Mouse (Mus musculus) limb, embryonic 12.5 days (tissue): ENCODE data around the gene Wdr37. TPM values are rescaled to one million over a fixed set of nuclear protein-coding genes. Genes with fewer than 3 reads are reported as not detected.

ENCODE experiments used
- ATAC-seq: fragments of 200-750 bp; cut with Nextera tagmentation; 2 replicates; pipeline ENCODE4 v1.8.0; 2017; ENCODE audit warnings: low read depth, moderate TSS enrichment; ENCODE audit not compliant: insufficient number of reproducible peaks, insufficient read depth, low FRiP score, low TSS enrichment
- H3K27ac ChIP-seq: fragments of 300-500 bp; sonication (generic); 2 replicates; pipeline ENCODE4 v1.5.1; 2016; ENCODE audit warnings: mild to moderate bottlenecking, moderate library complexity
- H3K27me3 ChIP-seq: fragments of 300-500 bp; sonication (generic); 2 replicates; pipeline ENCODE4 v1.6.1; 2016; ENCODE audit warnings: mild to moderate bottlenecking, moderate library complexity
- H3K36me3 ChIP-seq: fragments of 300-500 bp; sonication (generic); 2 replicates; pipeline ENCODE4 v1.6.1; 2016; ENCODE audit warnings: mild to moderate bottlenecking, moderate library complexity
- H3K4me1 ChIP-seq: fragments of 300-500 bp; sonication (generic); replicated peaks from 2 replicates; pipeline ENCODE4 v1.6.1; 2016
- H3K4me2 ChIP-seq: fragments of 300-500 bp; sonication (generic); 2 replicates; pipeline ENCODE4 v1.6.1; 2016; ENCODE audit warnings: mild to moderate bottlenecking, moderate library complexity
- H3K4me3 ChIP-seq: fragments of 300-500 bp; sonication (generic); replicated peaks from 2 replicates; pipeline ENCODE4 v1.5.1; 2016; ENCODE audit warnings: mild to moderate bottlenecking
- H3K9ac ChIP-seq: fragments of 300-500 bp; sonication (generic); replicated peaks from 2 replicates; pipeline ENCODE4 v1.6.1; 2016; ENCODE audit warnings: mild to moderate bottlenecking, moderate library complexity
- H3K9me3 ChIP-seq: fragments of 300-500 bp; sonication (generic); 2 replicates; pipeline ENCODE4 v1.6.1; 2016; ENCODE audit warnings: mild to moderate bottlenecking, moderate library complexity
- WGBS: fragments of 180-500 bp; shearing (Covaris S2); methylation state at CpG from one replicate; pipeline ENCODE4 v1.1.7; 2016; 5-methylcytosine and 5-hydroxymethylcytosine counted together
- polyA plus RNA-seq: library from polyadenylated mRNA; unstranded; fragments of >200 nt; fragmentation: Nextera tagmentation; extraction: Ambion mirVana; gene quantifications from 2 replicates; pipeline ENCODE4 v1.2.1, GENCODE M21; 2016

Gene Wdr37
- polyA plus RNA-seq, 1 experiment from 2014 or later, result 31.0 TPM

DNA sequence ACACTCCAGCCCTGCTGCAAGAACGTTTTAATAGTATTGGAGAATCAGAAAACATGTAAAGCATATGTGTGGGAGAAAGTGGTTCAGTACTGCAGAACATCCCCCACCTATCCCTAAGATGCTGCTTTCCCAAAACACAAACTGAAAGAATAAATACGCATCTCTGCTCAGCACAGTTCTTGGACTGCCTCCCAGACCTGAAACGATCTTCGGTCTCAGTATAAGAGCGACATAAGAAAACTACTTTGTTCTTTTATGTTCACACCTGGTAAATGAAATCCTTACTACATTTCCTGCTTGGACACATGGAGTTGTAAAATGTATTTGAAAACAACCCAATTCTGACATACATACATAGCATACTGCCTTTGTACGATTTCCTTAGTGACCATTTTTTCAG, 71.1 kb downstream of the Wdr37 start:
- no peaks in the 10 kb centered on the region for H3K27me3 ChIP-seq
- H3K27ac ChIP-seq, result no peak overlapping the region
- H3K4me1 ChIP-seq, result no peaks in the 10 kb centered on the region
- 54% methylated on average over 6 of the region's 6 CpGs for WGBS
- ATAC-seq, result no peak
- no peaks in the 10 kb centered on the region for H3K9me3 ChIP-seq
- no peak overlapping the region for H3K4me2 ChIP-seq
- no peak overlapping the region for H3K9ac ChIP-seq
- H3K36me3 ChIP-seq, result peaks cover 18% of the 10 kb centered on the region
- no peak overlapping the region for H3K4me3 ChIP-seq

DNA sequence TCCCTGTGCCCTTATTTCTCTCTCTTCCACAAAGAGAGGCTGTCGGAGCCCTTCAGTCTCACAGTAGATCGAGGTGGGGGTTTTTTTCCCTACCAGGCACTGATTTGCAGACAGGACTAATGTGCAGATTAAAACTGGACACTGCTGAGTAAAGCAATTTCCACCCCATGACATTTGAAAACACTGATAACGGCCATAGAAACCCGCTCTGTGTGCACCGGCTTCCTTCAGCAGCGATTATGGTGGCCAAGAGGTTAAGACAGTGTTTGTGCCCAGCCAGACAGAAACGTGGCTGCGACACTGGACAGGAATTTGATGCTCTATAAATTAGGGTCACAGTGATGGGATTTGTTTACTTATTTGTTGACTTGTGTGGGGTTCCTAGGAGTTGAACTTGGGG, 78.5 kb downstream of the Wdr37 start:
- no peak for ATAC-seq
- no peaks in the 10 kb centered on the region for H3K9me3 ChIP-seq
- H3K36me3 ChIP-seq, result no peaks in the 10 kb centered on the region
- no peak overlapping the region for H3K4me2 ChIP-seq
- no peak overlapping the region for H3K9ac ChIP-seq
- 81% methylated on average over 8 of the region's 8 CpGs for WGBS
- no peaks in the 10 kb centered on the region for H3K27me3 ChIP-seq
- H3K4me3 ChIP-seq, result no peak overlapping the region
- no peak overlapping the region for H3K27ac ChIP-seq
- H3K4me1 ChIP-seq, result no peaks in the 10 kb centered on the region

DNA sequence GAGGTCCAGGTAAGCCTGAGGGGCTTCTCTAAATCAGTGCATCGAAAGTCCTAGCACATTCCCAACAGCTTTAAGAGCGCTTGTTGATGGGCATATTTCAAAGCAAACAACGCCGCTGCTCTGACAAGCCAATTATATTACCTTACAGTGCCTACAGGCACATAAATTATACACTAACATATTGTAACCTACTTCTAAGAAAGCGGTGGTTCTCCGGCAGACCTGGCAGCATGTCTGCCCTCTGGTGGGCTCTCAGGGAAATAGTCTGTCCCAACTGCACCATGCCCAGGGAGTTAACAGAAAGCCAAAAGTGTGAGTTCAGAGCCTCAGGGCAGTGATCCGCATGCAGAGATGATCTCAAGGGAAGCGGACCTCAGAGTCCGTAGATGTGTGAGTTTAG, 86.5 kb downstream of the Wdr37 start:
- peak overlapping the region; percentile 23 for H3K4me2 ChIP-seq
- no peaks in the 10 kb centered on the region for H3K9me3 ChIP-seq
- peaks cover 9% of the 10 kb centered on the region; the same call in 1 of the 2 replicates for H3K4me1 ChIP-seq
- no peak overlapping the region for H3K9ac ChIP-seq
- no peak overlapping the region for H3K4me3 ChIP-seq
- peak; percentile 75; the same call in 1 of the 2 replicates for ATAC-seq
- H3K27ac ChIP-seq, result no peak overlapping the region
- WGBS, result 26% methylated on average over 9 of the region's 9 CpGs
- H3K27me3 ChIP-seq, result no peaks in the 10 kb centered on the region
- no peaks in the 10 kb centered on the region for H3K36me3 ChIP-seq

DNA sequence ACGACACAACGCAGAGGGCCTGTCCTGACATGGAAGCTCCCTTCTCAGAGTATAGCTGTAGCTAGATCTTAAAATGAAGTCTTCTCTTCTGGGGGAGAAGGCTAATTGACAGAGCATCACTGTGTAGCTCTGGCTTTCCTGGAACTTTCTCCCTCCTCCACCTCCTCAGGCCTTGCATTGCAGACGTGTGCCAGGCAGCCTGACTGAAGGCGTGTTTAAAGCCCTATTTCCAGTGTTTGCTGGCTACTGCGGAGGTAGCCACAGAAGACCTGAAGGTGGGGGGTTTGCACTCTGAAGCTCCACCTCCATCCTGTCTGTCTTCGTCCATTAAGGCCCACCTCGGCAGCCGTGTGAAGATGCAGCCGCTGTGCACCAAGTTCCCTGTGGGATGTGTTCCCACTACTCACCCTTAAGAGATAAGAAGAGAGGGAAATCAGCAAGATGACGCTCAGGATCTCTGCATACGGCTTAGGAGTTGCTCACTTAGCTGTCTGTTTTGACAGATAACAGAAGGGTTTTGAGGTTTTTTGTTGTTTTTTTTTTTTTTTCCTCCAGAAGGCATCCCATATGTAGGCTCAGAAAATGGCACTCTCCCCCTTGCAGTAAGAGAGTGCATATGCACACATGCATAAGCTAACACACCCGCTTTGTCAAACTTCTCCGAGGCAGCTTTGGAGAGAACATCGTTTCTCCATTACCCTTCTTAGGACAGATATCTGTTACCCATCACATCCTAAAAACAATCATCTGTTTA, 87.2 kb downstream of the Wdr37 start:
- WGBS, result 70% methylated on average over 14 of the region's 14 CpGs
- H3K9me3 ChIP-seq, result no peaks in the 10 kb centered on the region
- H3K4me3 ChIP-seq, result no peak overlapping the region
- peaks cover 9% of the 10 kb centered on the region; the same call in 1 of the 2 replicates for H3K4me1 ChIP-seq
- H3K4me2 ChIP-seq, result peak overlapping the region; percentile 23
- 0 out of 2 replicates have a peak, but pooled peaks have one; percentile 22 for ATAC-seq
- H3K9ac ChIP-seq, result no peak overlapping the region
- no peaks in the 10 kb centered on the region for H3K27me3 ChIP-seq
- no peaks in the 10 kb centered on the region for H3K36me3 ChIP-seq
- no peak overlapping the region for H3K27ac ChIP-seq

DNA sequence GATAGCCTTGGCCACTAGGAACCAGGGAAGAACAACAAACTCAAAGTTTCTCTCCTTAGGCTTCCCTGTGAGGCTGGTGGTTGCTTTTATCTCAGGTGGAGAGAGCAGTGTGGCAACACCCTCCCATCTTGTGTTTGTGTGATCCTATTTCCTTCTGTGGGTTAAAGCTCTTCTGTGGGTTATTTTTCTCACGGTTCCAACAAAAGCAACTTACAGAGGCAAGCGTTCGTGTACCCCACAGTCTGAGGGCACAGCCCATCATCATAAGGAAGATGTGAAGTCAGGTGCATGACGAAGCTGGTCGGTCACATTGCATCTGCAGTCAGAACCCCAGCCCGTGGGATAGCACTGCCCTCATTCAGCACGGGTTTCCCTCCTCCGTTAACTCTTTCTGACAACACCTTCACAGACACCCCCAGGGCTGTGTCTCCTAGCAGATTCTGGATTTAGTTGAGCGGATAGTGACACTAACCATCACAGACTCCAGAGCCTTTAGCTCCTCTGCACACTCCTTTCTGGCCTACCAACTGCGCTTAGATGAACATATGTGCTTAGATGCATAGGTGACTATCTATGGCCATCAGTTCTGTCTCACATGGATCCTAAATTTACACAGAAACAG, 87.9 kb downstream of the Wdr37 start:
- Histone ChIP-seq H3K9ac (no peak overlapping the region), H3K9me3 (no peaks in the 10 kb centered on the region), H3K4me3 (no peak overlapping the region), H3K4me2 (no peak overlapping the region), H3K36me3 (no peaks in the 10 kb centered on the region), H3K27ac (no peak overlapping the region), H3K27me3 (no peaks in the 10 kb centered on the region), H3K4me1 (peaks cover 9% of the 10 kb centered on the region; the same call in 1 of the 2 replicates)
- no peak for ATAC-seq
- 82% methylated on average over 10 of the region's 10 CpGs for WGBS

DNA sequence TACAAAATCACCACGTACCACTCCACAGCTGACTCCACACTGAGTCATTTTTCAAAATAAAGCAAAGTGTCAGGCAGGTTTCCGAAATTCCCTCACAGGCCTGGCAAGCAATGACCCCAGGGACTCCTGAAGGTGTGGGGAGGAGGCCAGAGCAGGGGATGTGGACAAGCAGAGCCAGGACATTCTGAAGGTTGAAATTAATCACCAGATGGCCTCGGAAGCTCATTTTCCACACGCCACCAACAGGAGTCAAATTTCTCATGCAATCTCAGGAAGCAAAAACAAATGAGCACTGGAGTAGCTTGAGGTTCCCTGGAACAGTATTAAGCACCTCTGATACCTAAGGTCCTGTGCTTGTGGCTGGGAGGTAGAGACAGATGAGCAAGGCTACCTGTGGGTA, 89.1 kb downstream of the Wdr37 start:
- no peak overlapping the region for H3K9ac ChIP-seq
- H3K4me1 ChIP-seq, result peaks cover 9% of the 10 kb centered on the region; the same call in 1 of the 2 replicates
- H3K27me3 ChIP-seq, result no peaks in the 10 kb centered on the region
- no peaks in the 10 kb centered on the region for H3K36me3 ChIP-seq
- no peak overlapping the region for H3K4me3 ChIP-seq
- no peak for ATAC-seq
- 27% methylated on average over 4 of the region's 4 CpGs for WGBS
- H3K9me3 ChIP-seq, result no peaks in the 10 kb centered on the region
- H3K27ac ChIP-seq, result no peak overlapping the region
- no peak overlapping the region for H3K4me2 ChIP-seq

DNA sequence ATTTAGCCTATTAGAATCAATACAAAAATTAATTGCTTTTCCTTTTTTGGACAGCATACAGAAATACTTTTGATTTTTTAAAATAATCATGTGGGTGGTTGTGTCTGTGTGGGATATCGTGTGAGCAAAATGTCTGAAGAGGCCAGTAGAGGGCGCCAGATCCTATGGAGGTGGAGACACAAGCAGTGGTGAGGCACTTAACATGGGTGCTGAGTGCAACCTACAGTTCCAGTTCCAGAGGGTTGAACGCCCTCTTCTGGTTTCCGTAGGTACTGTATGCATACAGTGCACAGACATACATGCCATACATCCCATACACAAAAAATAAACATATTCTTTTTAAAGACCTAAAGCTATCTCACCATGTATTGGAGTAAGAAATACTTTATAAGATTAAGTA, 91.3 kb downstream of the Wdr37 start:
- H3K9ac ChIP-seq, result no peak overlapping the region
- H3K27ac ChIP-seq, result no peak overlapping the region
- H3K4me3 ChIP-seq, result no peak overlapping the region
- H3K36me3 ChIP-seq, result no peaks in the 10 kb centered on the region
- no peaks in the 10 kb centered on the region for H3K27me3 ChIP-seq
- H3K9me3 ChIP-seq, result no peaks in the 10 kb centered on the region
- no peak for ATAC-seq
- H3K4me1 ChIP-seq, result peaks cover 9% of the 10 kb centered on the region; the same call in 1 of the 2 replicates
- 51% methylated on average over 4 of the region's 4 CpGs for WGBS
- H3K4me2 ChIP-seq, result no peak overlapping the region

DNA sequence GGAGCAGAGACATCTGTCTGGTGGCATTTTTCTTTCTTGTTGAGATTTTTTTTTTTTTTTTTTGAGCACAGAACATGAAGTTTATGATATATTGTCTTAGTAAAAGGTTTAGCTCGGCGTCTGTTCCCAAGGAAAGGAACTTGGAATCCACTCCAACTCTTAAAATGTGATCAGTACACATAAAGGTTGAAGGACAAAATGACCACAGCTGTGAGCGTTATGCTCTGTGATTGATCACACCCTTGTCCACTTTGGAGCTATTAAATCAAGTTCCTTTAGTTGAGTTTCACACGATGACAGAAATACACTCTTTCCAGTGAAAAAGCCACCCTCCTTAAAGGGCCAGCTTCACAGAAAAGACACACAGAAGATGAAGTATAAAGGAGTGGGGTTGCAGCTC, 101.1 kb downstream of the Wdr37 start:
- no peak for ATAC-seq
- no peak overlapping the region for H3K4me2 ChIP-seq
- 34% methylated on average over 4 of the region's 4 CpGs for WGBS
- no peaks in the 10 kb centered on the region for H3K36me3 ChIP-seq
- no peaks in the 10 kb centered on the region for H3K4me1 ChIP-seq
- H3K27ac ChIP-seq, result no peak overlapping the region
- peaks cover 8% of the 10 kb centered on the region; the same call in 1 of the 2 replicates for H3K9me3 ChIP-seq
- H3K4me3 ChIP-seq, result no peak overlapping the region
- no peak overlapping the region for H3K9ac ChIP-seq
- H3K27me3 ChIP-seq, result no peaks in the 10 kb centered on the region

DNA sequence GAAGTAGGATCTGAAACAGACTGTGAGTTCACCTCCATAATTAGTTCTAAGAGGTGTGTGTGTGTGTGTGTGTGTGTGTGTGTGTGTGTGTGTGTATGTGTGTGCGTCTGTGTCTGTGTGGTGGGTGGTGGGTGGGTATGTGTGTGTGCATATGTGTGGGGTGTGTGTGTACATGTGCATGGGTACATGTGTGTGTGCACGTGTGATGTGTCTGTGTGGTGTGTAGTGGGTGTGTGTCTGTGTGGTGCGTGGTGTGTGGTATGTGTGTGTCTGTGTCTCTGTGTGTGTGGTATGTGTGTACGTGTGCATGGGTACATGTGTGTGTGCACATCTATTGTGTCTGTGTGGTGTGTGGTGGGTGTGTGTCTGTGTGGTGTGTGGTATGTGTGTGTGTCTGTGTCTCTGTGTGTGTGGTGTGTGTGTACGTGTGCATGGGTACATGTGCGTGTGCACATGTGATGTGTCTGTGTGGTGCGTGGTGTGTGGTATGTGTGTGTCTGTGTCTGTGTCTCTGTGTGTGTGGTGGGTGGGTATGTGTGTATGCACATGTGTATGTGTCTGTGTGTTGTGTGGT, 102.0 kb downstream of the Wdr37 start:
- H3K4me1 ChIP-seq, result no peaks in the 10 kb centered on the region
- H3K9ac ChIP-seq, result no peak overlapping the region
- no peaks in the 10 kb centered on the region for H3K27me3 ChIP-seq
- no peaks in the 10 kb centered on the region for H3K36me3 ChIP-seq
- no peak overlapping the region for H3K27ac ChIP-seq
- 95% methylated on average over 7 of the region's 7 CpGs for WGBS
- H3K9me3 ChIP-seq, result peaks cover 8% of the 10 kb centered on the region; the same call in 1 of the 2 replicates
- no peak for ATAC-seq
- no peak overlapping the region for H3K4me2 ChIP-seq
- no peak overlapping the region for H3K4me3 ChIP-seq

DNA sequence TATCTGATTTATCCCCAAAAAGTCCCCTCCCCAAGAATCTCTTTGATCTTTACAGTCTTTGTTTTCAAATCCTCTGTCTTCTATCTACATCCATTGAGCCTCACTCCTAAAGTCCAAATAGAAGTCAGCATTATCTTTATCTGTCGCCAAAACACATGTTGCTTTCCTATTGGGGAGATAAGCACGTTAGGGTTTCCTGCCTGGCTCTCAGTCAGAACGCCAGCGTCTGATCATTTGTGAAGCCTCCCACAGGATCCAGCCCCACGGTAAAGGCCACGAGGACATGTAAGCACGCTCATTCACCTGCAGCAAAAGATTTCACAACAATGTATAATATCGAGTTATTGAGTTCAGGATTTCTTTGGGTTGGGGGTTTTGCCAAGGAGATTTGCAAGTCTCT, 110.8 kb downstream of the Wdr37 start:
- WGBS, result 74% methylated on average over 8 of the region's 8 CpGs

More for the DNA sequence above, 110.8 kb downstream of the Wdr37 start:
- Histone ChIP-seq H3K27ac (no peak overlapping the region), H3K4me3 (no peak overlapping the region), H3K9ac (no peak overlapping the region), H3K4me2 (no peak overlapping the region), H3K9me3 (no peaks in the 10 kb centered on the region), H3K4me1 (no peaks in the 10 kb centered on the region), H3K27me3 (no peaks in the 10 kb centered on the region), H3K36me3 (no peaks in the 10 kb centered on the region)
- no peak for ATAC-seq
